ENCODE assay signal across 8 mouse cellular contexts in genomic region chr9:21031251-21031895, GRCm38 (mm10). TPM values are rescaled to one million over a fixed set of nuclear protein-coding genes. Genes with fewer than 3 reads are reported as not detected.
DNase-seq lines count a peak whose midpoint lies in the region; ATAC-seq and TF ChIP-seq lines count a peak whose summit lies in the region.

No protein-coding gene starts in this region.

- no peaks in the 10 kb centered on the region for H3K36me3 ChIP-seq in forebrain, embryonic 14.5 days (ENCODE audit: control insufficient read depth, insufficient read depth, low read length)

- peak overlapping the region; percentile 94 for H3K4me2 ChIP-seq in forebrain, embryonic 14.5 days (ENCODE audit: low read length)

- peak overlapping the region; percentile 81 for H3K27ac ChIP-seq in bone marrow, adult 2 months (ENCODE audit: control insufficient read depth, insufficient read depth, low read depth, low read length, poor library complexity)
- H3K27ac ChIP-seq in forebrain, embryonic 14.5 days (ENCODE audit: low read depth, low read length) = no peak overlapping the region
- peak overlapping the region; percentile 98 for H3K27ac ChIP-seq in layer of hippocampus, adult 2 months
- H3K27ac ChIP-seq in olfactory bulb, adult 2 months (ENCODE audit: insufficient read depth, low read depth, low read length) = peak overlapping the region; percentile 93

- H3K4me1 ChIP-seq in bone marrow, adult 2 months (ENCODE audit: control insufficient read depth, insufficient read depth, low read length) = peaks cover 2% of the 10 kb centered on the region; the same call in 1 of the 2 replicates
- H3K4me1 ChIP-seq in forebrain, embryonic 14.5 days (ENCODE audit: control insufficient read depth, insufficient read depth, low read length) = peaks cover 8% of the 10 kb centered on the region
- H3K4me1 ChIP-seq in lung, adult 2 months (ENCODE audit: control insufficient read depth, insufficient read depth, low read length) = peaks cover 14% of the 10 kb centered on the region
- peaks cover 59% of the 10 kb centered on the region for H3K4me1 ChIP-seq in olfactory bulb, adult 2 months (ENCODE audit: control insufficient read depth, insufficient read depth, low read length)

- no peak for TF ChIP-seq POLR2A in bone marrow, adult 2 months (IDR thresholded peaks at IDR 0.05; ENCODE audit: borderline replicate concordance, control insufficient read depth, low read depth, low read length)
- TF ChIP-seq POLR2A in lung, adult 2 months (IDR thresholded peaks at IDR 0.05; ENCODE audit: borderline replicate concordance, extremely low read depth, low read depth, low read length) = peak; percentile 47; the same call in 1 of the 2 replicates
- peak; percentile 45; the same call in 1 of the 2 replicates for TF ChIP-seq POLR2A in olfactory bulb, adult 2 months (IDR thresholded peaks at IDR 0.05; ENCODE audit: insufficient read depth, low read depth, low read length)

- 1% methylated on average over 36 of the region's 36 CpGs for WGBS in bone marrow, adult 2 months
- under 1% methylated on average over 36 of the region's 36 CpGs for WGBS in forebrain, embryonic 14.5 days
- WGBS in lung, adult 2 months = under 1% methylated on average over 36 of the region's 36 CpGs
- WGBS in olfactory bulb, adult 2 months = under 1% methylated on average over 36 of the region's 36 CpGs

- peak; percentile 64 for ATAC-seq in forebrain, embryonic 14.5 days

- DNase-seq in ES-CJ7 (ENCODE audit: low read depth, low spot score) = peak; percentile 79
- DNase-seq in forebrain, embryonic 14.5 days (ENCODE audit: low spot score) = peak; percentile 68
- DNase-seq in heart, postnatal 14 days = peak; percentile 57 to 59
- DNase-seq in layer of hippocampus, adult 2 months (ENCODE audit: low spot score in 2 of 2) = peak; percentile 70 to 84
- DNase-seq in lung, adult 2 months = peak; percentile 65
- peak; percentile 57 for DNase-seq in thymus, postnatal 25 days

- H3K9me3 ChIP-seq in forebrain, embryonic 14.5 days (replicated peaks; ENCODE audit: control insufficient read depth, low read length) = no peaks in the 10 kb centered on the region

- intact Hi-C loops in heart, postnatal 14 days (cut with DNase I) = loop anchor here (2.0 to 5.0 kb wide), 2 partner anchors 61 to 105 kb away; partner anchors contain the start of genes Gm38431 and Raver1

- no peak for TF ChIP-seq CTCF in bone marrow, adult 2 months (IDR thresholded peaks at IDR 0.05; ENCODE audit: control insufficient read depth, insufficient read depth, low read length)
- no peak for TF ChIP-seq CTCF in layer of hippocampus, adult 2 months (conservative IDR thresholded peaks at IDR 0.05)
- TF ChIP-seq CTCF in lung, adult 2 months (IDR thresholded peaks at IDR 0.05; ENCODE audit: insufficient read depth, low read length) = no peak
- TF ChIP-seq CTCF in olfactory bulb, adult 2 months (IDR thresholded peaks at IDR 0.05; ENCODE audit: insufficient read depth, low read depth, low read length) = no peak

- H3K9ac ChIP-seq in forebrain, embryonic 14.5 days (ENCODE audit: low read length) = peak overlapping the region; percentile 52

- H3K27me3 ChIP-seq in forebrain, embryonic 14.5 days (replicated peaks; ENCODE audit: control insufficient read depth, insufficient read depth, low read length) = peaks cover 68% of the 10 kb centered on the region

- H3K4me3 ChIP-seq in bone marrow, adult 2 months (replicated peaks; ENCODE audit: control insufficient read depth, low read depth, low read length) = peak overlapping the region; percentile 78
- peak overlapping the region; percentile 42 for H3K4me3 ChIP-seq in forebrain, embryonic 14.5 days (ENCODE audit: low read depth, low read length)
- peak overlapping the region; percentile 84 for H3K4me3 ChIP-seq in layer of hippocampus, adult 2 months
- H3K4me3 ChIP-seq in lung, adult 2 months (replicated peaks; ENCODE audit: extremely low read depth, low read depth, low read length) = peak overlapping the region; percentile 72
- H3K4me3 ChIP-seq in olfactory bulb, adult 2 months (ENCODE audit: insufficient read depth, low read depth, low read length) = peak overlapping the region; percentile 59

RNA-seq across cellular contexts. Expression of gene Icam5, which starts 0.5 kb away (rescaled TPM):
- 1.5 and 1.7 TPM in 2 replicates for polyA plus RNA-seq in bone marrow, adult 2 months (2011; ENCODE audit: insufficient read depth, insufficient read length, low replicate concordance, missing spikeins)
- polyA plus RNA-seq in forebrain, embryonic 14.5 days (2014; fragmentation: Nextera tagmentation; extraction: Ambion mirVana) = 0.63 and 1.0 TPM in 2 replicates
- under 1 TPM in 1 of 2 experiments, not detected in 1; 0.12 TPM for total RNA-seq in heart, postnatal 14 days (2021)
- total RNA-seq in layer of hippocampus, adult 2 months (2021) = 100 to 1,000 TPM; 363 to 382 TPM
- polyA plus RNA-seq in lung, adult 2 months (2012; rRNA removed) = 0.69 and 0.77 TPM in 2 replicates
- not detected in 2 replicates for polyA plus RNA-seq in olfactory bulb, adult 2 months (2012; ENCODE audit: insufficient read depth, insufficient read length, low replicate concordance, missing spikeins)

RNA-seq across cellular contexts. Expression of gene Icam4, which starts 2.2 kb away (rescaled TPM):
- polyA plus RNA-seq in bone marrow, adult 2 months (2011; ENCODE audit: insufficient read depth, insufficient read length, low replicate concordance, missing spikeins) = 31.6 and 34.0 TPM in 2 replicates
- not detected in 2 replicates for polyA plus RNA-seq in forebrain, embryonic 14.5 days (2014; fragmentation: Nextera tagmentation; extraction: Ambion mirVana)
- under 1 TPM; 0.37 to 0.38 TPM for total RNA-seq in heart, postnatal 14 days (2021)
- total RNA-seq in layer of hippocampus, adult 2 months (2021) = under 1 TPM; 0.83 to 0.84 TPM
- 1.8 and 1.9 TPM in 2 replicates for polyA plus RNA-seq in lung, adult 2 months (2012; rRNA removed)
- not detected in 2 replicates for polyA plus RNA-seq in olfactory bulb, adult 2 months (2012; ENCODE audit: insufficient read depth, insufficient read length, low replicate concordance, missing spikeins)

RNA-seq across cellular contexts. Expression of gene Icam1, which starts 15.6 kb away (rescaled TPM):
- 4.4 and 15.3 TPM in 2 replicates for polyA plus RNA-seq in bone marrow, adult 2 months (2011; ENCODE audit: insufficient read depth, insufficient read length, low replicate concordance, missing spikeins)
- polyA plus RNA-seq in forebrain, embryonic 14.5 days (2014; fragmentation: Nextera tagmentation; extraction: Ambion mirVana) = 2.6 and 3.5 TPM in 2 replicates
- total RNA-seq in heart, postnatal 14 days (2021) = 10 to 100 TPM in 1 of 2 experiments, 1 to 10 TPM in 1; 8.5 to 10.1 TPM
- 1 to 10 TPM; 2.6 to 2.8 TPM for total RNA-seq in layer of hippocampus, adult 2 months (2021)
- 332 and 372 TPM in 2 replicates for polyA plus RNA-seq in lung, adult 2 months (2012; rRNA removed)
- not detected in 2 replicates for polyA plus RNA-seq in olfactory bulb, adult 2 months (2012; ENCODE audit: insufficient read depth, insufficient read length, low replicate concordance, missing spikeins)

RNA-seq across cellular contexts. Expression of gene Mrpl4, which starts 28.8 kb away (rescaled TPM):
- 13.8 and 27.4 TPM in 2 replicates for polyA plus RNA-seq in bone marrow, adult 2 months (2011; ENCODE audit: insufficient read depth, insufficient read length, low replicate concordance, missing spikeins)
- 118 and 129 TPM in 2 replicates for polyA plus RNA-seq in forebrain, embryonic 14.5 days (2014; fragmentation: Nextera tagmentation; extraction: Ambion mirVana)
- 100 to 1,000 TPM; 116 to 123 TPM for total RNA-seq in heart, postnatal 14 days (2021)
- total RNA-seq in layer of hippocampus, adult 2 months (2021) = 10 to 100 TPM; 63.8 to 64.6 TPM
- 113 and 130 TPM in 2 replicates for polyA plus RNA-seq in lung, adult 2 months (2012; rRNA removed)
- polyA plus RNA-seq in olfactory bulb, adult 2 months (2012; ENCODE audit: insufficient read depth, insufficient read length, low replicate concordance, missing spikeins) = not detected in 2 replicates

RNA-seq across cellular contexts. Expression of gene Zglp1, which starts 35.5 kb away (rescaled TPM):
- not detected in 2 replicates for polyA plus RNA-seq in bone marrow, adult 2 months (2011; ENCODE audit: insufficient read depth, insufficient read length, low replicate concordance, missing spikeins)
- 1.3 and 1.8 TPM in 2 replicates for polyA plus RNA-seq in forebrain, embryonic 14.5 days (2014; fragmentation: Nextera tagmentation; extraction: Ambion mirVana)
- not detected for total RNA-seq in heart, postnatal 14 days (2021)
- total RNA-seq in layer of hippocampus, adult 2 months (2021) = under 1 TPM in 1 of 2 experiments, not detected in 1; 0.71 TPM
- not detected in 2 replicates for polyA plus RNA-seq in lung, adult 2 months (2012; rRNA removed)
- polyA plus RNA-seq in olfactory bulb, adult 2 months (2012; ENCODE audit: insufficient read depth, insufficient read length, low replicate concordance, missing spikeins) = not detected in 2 replicates

Comparison
In these comparisons a context has a peak if more than half of its experiments do, and no peak if none do; other contexts are left out.
1. RNA of gene Icam4, which starts 2.2 kb away (polyA plus RNA-seq): 31.6 to 34.0 TPM in bone marrow, adult 2 months; 1.8 to 1.9 TPM in lung, adult 2 months, not detected in forebrain, embryonic 14.5 days and not detected in olfactory bulb, adult 2 months; every median in the first group is over 10 times any median in the second.
2. RNA of gene Icam1, which starts 15.6 kb away (polyA plus RNA-seq): 332 to 372 TPM in lung, adult 2 months; 4.4 to 15.3 TPM in bone marrow, adult 2 months, 2.6 to 3.5 TPM in forebrain, embryonic 14.5 days and not detected in olfactory bulb, adult 2 months; every median in the first group is over 10 times any median in the second.
3. Peak in every context shown above with its lines, with median percentiles within 50 percentile points of each other: DNase-seq and H3K4me3 ChIP-seq.